Mouse (Mus musculus) retina, embryonic 14.5 days (tissue): ENCODE data around the gene Fn1.
A peak's percentile ranks its signal among the peaks of the same experiment; 100 is the strongest.

ENCODE experiments used
- DNase-seq: peaks from one replicate; pipeline ENCODE4 v3.0.0-alpha.2; 2015; ENCODE audit warnings: low spot score

Gene Fn1

DNA sequence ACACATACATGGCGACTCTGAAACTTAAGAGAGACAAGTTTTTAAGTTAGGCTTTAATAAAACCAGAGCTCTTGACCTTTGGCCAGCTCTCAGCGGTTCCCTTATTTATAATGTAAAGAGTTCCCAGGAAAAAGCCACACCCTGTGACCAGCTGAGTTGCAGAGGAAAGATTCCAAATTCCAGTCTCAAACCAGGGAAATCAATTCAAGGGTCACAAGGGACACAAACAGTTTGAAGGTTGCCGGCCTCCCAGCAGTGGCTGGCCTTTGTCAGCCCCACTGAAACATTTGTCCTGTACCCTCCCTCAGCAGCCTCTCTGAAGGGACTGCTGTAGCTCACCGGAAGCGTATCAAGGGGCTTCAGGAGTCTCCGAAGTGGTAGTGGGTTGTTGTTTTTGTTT lies 2.3 kb downstream of the Fn1 start:
- no peak for DNase-seq

DNA sequence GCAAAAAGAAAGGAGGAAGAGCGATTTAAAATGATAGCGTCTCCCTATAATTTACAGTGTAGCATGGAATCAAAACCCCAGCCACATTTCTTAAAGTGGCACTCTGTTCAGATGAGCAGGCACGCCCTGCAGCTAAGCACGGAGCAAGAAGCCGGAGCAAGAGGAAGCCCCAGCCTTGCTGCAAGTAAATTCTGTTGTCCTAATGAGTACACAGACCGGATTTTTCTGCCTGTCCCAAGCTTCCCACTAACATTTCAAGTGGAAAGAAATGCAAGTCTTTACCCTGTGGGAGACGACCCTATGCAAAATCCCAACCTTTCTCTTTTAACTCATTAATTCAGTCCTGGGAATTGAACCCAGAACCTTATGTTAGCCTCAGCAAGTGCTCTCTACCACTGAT lies 4.8 kb downstream of the Fn1 start:
- no peak for DNase-seq

DNA sequence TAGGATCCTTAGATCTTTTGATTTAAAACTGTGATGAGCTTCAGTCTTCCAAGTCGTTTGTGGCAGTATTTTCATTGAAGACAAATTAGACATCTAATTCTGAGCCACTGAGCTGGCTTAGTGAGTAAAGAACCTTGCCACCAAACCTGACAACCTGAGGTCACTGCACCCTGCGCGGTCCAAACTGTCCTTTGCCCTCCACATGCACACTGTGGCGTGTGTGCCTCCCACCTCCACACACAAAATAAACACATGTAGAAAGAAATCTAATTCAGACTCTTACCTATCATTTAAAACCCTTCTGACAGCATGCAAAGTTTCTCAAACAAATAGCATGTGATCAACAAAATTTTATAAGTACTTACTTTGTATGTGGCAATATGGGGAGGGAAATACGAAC lies 6.2 kb downstream of the Fn1 start:
- DNase-seq, result no peak

DNA sequence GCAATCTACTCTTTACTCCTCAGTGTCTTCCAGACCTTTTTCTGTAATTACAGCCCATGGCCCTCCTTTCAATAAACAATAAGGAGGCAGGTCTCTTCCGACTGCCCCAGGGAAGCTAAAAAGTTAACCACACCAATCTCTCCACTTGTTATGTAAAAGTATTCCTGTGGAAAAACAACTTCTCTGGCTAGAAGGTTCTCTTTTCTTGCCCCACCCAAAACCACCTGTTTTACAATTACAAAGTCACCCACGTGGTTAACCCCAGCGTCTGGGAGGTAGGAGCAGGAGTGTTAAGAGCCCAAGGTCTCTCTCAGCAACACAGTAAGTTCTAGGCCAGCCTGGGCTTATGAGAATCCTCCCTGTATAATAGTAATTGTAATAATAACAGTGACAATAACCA lies 7.0 kb downstream of the Fn1 start:
- no peak for DNase-seq

DNA sequence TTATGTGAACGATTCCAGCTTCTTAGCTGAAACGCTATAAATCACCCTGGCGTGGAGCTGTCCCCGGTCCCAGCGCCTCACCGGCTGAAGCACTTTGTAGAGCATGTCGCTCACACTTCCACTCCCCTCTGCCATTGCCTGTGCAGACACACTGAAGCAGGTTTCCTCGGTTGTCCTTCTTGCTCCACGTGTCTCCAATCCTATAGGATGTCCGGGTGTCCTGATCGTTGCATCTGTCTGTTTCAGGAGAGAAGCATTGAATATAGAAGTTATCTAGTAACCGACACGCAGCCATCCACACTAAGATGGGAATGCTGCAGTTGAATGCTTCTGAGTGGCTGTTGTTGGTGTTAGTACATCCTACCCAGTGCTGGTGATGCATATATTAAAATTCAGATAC lies 7.5 kb downstream of the Fn1 start:
- no peak for DNase-seq

DNA sequence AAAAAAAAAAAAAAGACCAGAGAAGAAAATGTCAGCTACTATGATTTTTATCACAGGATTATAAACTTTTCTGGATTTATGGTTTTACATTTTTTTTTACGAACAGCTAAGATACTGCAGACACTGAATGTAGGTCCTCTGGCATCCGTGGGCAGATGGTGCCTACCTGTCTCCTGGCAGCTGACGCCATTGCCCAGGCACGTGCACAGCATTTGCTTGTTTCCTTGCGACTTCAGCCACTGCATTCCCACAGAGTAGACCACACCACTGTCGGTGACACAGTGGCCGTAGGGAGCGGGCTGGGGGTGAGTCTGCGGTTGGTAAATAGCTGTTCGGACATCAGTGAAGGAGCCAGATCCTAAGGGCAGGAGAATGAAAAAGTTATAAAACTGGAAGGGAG lies 10.2 kb downstream of the Fn1 start:
- no peak for DNase-seq

DNA sequence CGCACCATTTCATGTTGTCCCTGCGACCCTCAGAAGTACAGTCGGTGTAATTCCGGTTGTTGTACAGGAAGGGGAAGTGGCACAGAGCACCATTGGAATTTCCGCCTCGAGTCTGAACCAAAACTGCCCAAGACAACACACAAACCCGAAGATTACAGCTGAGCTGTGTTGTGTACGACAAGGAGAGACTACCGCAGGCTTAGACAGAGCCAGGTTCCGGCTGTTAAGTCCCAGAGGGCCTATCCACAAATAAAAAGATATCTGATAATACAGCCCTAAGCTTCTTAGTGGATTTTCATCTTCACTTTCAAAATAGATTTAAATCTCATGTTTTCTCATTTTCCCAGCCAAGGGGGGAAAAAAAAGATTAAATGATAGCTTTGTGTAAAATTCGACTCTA lies 11.8 kb downstream of the Fn1 start:
- peak; percentile 12 for DNase-seq

DNA sequence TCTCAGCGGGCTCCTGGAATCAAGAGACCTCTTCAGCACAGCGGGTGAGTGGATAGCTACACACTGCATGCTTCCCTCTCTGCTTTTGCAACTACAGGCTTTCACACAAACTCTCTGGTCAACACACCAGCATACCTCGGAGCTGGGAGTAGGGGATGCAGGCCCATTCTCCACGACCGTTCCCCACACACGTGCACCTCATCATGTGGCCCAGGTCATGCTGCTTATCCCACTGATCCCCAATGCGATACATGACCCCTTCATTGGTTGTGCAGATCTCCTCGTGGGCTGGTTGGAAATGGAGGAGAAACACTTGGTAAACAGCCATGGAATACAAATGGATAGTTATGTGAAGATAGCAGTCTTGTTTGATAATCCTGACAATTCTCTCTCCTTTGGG lies 12.8 kb downstream of the Fn1 start:
- no peak for DNase-seq

DNA sequence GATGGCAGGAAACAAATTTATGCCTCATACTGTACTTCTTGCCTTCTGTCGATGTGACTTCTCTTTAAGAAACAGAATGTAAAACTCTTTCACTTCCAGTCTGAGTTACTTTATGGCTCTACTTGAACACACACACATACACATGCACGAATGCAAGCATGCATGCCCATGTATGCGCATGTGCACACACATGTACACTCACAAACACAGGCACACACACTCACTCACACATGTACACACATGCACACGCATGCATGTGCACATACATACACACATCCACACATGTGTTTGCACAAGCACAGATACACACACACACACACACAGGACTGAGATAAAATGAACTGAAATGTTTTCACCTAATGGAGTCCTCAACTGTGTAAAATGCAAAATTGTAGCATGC lies 16.3 kb downstream of the Fn1 start:
- DNase-seq, result no peak

DNA sequence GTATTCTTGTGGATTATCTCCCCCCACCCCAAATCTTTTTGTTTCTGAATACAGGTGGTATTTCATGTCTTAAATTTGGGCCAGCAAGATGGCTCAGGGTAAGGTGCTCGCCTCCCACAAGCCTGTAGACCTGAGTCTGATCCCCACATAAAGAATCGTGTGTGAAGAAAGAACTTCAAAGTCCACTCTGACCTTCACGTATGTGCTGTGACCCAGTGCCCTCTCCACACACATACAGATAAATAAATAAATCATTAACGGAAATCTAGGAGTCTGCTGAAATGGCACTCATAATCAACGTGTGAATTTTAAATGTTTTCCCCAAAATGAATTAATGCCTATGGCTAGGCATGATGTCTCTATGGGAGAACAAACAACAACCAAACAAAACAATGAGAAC lies 16.9 kb downstream of the Fn1 start:
- DNase-seq, result no peak

DNA sequence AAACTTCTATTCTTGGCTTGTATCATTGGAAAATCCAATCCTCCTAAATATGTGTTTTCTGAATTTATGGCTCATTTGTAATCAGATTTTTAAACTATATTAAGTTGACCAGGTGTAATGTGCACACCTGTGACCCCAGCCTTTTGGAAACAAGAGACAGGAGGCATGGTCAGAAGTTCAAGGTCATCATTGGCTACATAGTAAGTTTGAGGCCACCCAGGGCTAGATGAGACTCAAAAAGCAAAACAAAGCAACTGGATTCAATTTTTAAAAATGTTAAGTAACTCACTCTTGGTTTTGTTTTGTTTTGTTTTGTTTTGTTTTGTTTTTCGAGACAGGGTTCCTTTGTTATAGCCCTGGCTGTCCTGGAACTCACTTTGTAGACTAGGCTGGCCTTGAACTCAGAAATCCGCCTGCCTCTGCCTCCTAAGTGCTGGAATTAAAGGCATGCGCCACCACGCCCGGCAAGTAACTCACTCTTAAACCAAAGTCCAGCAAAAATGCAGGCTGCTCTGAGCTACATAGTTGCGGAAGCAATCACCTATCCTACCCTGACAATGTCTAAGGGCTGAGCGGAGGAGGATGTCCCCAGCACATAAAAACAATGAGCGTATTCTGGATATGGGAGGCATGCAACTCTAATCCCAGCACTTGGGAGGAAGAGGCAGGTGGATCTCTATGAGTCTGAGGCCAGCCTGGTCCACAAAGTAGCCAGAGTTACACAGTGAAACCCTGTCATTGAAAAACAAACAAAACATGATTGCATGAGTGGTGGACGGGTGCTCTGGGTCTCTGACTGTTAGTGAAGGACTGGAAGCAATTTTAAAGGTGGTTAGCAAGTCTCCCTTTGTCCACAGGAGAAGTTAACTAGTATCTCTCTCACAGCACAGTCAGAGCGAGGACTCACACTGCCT lies 17.6 kb downstream of the Fn1 start:
- DNase-seq, result no peak

DNA sequence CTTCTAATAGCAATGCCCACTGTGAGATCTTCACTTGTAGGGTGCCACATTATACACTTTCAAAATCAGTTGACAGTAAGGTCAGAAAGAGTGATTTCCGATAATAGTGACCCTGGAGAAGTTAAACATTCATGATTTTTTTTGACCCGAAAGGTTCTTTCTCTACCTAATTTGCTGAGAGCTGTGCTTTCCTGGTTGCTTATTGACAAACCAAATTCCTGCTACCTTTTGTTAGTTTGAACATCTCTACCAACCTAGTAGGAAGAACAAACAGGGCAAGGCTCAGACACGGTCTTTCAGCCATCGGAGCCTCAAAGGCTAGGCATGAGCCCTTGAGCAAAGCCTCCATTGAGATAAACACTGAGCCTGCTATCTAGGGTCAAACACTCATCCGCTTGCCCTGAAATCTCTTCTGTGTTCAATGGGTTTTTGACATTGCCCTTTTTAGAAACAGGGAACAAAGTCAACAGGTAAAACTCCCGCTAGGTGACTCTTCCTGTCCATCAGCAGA lies 18.5 kb downstream of the Fn1 start:
- no peak for DNase-seq

DNA sequence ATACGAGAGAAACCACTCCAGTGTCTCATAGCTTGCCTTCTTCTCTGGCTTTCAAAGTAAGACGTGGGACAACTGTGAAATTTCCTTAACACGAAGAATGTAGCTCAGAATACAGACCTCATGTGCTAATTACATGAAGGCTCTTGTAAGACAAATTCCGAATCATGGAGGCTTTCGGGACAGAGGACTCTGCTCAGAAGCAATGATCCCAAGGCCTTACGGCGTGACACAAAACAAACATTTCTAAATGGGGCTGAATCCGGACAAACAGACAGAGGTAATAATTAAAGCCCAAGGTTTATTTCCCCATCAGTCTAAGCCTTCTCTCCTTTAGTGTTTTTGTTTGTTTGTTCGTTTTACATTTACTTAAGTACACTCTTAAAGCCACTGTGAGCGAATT lies 20.6 kb downstream of the Fn1 start:
- DNase-seq, result no peak

DNA sequence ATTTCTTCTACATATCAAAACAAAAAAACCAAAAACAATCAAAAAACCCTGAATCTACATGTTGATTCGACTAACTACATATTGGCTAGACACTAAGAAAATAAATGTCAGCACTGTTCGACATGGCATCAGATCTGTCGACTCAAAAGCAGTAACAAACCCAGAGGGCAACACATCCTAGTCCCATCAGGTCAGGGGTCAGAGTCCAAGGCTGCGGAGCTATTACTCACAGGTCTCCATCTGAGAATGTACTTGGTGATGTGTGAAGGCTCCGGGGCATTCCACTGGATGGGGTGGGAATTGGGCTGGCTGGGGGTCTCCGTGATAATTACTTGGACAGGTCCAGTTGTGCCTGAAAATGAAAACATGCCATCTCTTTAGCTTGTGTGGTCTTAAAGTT lies 21.2 kb downstream of the Fn1 start:
- no peak for DNase-seq

DNA sequence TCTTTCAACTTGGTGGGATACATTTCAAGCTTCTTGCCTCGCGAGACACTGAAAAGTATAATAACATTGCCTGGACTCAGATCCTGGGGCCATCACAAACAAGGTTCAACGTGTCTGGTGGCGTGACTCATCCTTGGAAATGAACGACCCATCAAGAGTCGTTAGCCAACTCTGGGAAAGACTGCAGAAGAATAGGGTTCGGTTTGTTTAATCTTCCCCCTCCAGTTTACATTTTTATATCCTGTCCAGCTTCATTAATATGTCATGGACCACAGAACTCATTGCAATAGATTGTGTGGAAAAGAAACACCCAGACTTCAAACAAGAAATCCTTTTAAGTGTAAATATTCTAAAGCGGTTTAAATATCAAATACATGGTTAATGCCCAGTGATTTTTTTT lies 22.8 kb downstream of the Fn1 start:
- no peak for DNase-seq

DNA sequence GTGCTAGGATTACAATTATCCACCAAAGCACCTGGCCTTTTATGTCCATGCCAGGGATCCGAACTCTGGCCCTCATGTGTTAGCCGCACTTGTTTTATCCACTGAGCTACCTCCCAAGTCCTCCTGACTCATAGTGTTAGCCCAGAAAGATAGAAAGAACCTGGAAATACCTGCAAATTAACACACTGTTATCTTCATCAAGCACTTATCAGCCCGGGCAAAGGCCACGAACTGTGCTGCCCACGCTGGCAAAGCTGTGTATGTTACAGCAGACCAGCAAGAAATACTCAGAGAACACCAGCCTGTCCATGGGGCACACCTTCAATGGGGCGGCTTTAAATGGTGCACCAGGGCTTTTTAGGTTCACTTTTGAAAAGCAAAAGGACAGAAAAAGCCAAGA lies 29.4 kb downstream of the Fn1 start:
- DNase-seq, result no peak

DNA sequence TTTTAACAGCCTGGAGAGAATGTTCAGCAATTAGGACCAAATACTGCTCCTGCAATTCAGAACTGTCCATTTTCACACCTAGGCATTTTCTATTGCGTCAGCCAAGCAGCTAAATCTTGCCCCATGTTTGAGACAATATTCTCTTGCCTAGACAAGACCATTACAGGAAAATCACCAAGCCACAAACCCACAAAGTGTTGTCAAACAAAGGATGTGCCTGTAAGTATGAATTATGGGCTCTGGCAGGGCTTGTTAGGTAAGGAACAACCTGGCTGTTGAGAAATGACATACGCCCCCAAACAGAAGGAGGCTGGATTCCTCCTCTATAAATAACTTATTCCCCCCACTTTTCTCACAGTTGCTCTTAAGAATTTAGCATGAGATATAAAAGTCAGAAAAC lies 31.5 kb downstream of the Fn1 start:
- no peak for DNase-seq

DNA sequence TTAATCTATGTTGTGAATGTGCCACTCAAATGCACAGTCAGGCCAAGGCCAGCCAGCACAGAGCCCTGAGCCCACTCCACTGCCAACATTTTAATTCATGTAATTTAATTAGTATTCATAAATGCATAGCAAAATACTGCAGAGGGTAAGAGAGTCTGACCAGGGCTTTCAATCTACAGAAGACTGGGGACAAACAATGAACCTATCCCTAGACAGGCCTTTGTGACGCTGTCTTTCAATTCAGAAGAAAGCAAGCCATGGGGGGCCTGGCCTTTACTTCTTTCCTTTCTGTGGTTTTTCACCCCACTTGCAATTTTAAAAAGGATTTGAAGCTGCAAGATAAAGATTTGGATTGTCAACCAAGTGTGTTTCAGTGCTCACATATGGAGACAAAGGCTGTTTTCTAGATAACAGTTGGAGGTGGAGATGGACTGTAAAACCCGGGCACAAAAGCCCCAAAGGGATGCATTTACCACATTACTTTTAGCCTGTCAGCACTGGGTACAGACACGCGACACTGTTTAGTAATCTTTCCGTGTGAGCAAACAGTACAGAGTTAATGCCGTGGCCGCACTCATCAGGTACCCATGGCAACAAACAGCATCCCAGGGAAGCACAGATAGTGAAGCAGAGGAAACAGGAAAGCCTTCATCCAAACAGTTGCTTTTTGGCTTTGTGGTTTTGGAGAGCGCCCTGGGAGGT lies 38.3 kb downstream of the Fn1 start:
- peak; percentile 42 for DNase-seq

DNA sequence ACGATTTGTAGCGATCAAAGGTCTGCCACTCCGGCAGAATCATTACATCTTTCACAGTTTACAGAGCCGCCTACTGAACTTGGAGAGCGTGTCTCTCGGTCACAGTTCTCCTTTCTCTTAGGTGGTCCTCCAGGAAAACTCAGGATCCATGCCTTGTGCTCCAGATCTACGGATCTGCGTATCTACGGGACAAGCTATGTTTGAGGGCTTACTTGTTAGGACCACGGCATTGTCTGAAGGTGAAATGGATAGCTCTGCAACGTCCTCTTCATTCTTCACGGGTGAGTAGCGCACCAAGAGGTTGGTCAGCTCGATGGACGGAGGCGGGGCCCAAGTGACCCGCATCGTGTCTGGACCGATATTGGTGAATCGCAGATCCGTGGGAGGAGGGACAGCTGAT lies 40.7 kb downstream of the Fn1 start:
- DNase-seq, result no peak

DNA sequence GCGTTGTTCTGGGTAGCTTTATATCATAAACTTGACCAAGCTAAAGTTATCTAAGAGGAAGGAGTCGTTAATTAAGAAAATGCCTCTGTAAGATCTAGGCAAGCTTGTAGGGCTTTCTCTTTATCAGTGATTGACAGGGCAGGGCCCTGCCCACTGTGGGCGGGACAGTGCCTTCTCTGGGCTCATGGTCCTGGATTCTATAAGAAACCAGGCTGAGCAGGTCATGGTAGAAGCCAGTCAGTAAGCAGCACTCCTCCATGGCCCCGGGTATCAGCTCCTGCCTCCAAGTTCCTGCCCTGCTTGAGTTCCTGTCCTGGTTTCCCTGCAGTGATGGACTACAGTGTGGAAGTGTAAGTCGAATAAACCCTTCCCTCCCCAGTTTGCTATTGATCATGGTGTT lies 43.1 kb downstream of the Fn1 start:
- no peak for DNase-seq

DNA sequence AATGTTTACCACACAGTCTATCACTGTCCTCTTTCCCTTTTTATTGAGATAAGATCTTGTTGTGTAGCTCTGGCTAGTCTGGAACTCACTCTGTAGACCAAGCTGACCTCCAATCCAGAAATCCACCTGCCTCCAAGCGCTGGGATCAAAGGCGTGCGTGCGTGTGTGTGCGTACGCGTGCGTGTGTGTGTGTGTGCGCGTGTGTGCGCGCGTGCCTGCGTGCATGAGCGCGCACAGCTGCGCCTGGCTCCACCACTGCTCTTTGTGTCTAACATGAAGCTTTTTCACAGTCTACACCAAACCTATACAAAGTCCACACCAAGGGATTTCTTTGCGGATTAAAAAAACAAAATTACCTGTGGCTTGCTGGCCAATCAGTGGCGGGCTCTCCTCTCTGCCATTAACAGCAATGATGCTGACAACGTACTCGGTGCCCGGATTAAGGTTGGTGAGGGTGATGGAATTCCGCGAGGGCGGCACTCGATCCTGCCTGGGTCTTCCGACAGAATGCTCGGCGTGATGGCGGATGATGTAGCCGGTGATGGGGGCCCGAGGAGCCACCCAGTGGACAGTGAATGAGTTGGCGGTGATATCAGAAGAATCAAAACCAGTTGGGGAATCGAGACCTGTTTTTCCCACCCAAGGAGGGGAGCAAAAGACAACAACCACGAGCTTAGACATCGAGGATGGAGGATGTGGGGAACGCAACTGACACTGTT lies 43.8 kb downstream of the Fn1 start:
- DNase-seq, result no peak

DNA sequence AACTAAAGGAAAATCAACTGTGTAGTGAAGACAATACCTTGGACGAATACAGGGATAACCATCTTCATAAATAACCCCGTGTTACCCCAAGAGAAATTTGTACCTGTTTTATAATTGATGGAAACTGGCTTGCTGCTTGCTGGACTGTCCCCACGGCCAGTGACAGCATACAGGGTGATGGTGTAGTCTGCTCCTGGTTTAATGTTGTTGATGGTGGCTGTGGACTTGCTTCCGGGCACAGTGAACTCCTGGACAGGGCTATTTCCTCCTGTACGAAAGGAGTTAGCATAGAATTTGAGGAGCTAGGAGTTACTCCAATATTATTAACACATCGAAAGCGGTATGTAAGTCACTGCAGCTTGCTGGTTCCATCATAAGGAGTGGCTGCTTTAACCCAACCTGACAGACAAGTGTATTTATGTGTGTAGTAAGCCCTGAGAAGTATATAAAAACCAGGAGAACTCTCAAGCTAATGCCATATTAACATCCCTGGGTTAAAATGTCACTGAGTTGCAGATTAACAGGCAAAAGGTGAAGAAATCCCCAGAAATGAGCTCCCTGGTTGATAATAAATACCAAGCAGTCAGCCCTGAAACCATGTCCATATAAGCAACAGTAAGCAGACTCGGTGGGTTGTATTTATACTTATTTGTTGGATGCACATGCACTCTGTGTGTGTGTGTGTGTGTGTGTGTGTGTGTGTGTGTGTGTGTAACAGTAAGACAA lies 46.2 kb downstream of the Fn1 start:
- DNase-seq, result no peak
